Mouse (Mus musculus) adrenal gland, adult (tissue): Measurements from ENCODE around the gene Txnip.
A peak's percentile ranks its signal among the peaks of the same experiment; 100 is the strongest.

ENCODE experiments used
- DNase-seq, 2 experiments: peaks; one replicate each; pipeline ENCODE4 v3.0.0; 2022 to 2023; ENCODE audit warnings: low spot score in 1 of 2; ENCODE audit not compliant: inconsistent age in 2 of 2

The Txnip gene

DNA sequence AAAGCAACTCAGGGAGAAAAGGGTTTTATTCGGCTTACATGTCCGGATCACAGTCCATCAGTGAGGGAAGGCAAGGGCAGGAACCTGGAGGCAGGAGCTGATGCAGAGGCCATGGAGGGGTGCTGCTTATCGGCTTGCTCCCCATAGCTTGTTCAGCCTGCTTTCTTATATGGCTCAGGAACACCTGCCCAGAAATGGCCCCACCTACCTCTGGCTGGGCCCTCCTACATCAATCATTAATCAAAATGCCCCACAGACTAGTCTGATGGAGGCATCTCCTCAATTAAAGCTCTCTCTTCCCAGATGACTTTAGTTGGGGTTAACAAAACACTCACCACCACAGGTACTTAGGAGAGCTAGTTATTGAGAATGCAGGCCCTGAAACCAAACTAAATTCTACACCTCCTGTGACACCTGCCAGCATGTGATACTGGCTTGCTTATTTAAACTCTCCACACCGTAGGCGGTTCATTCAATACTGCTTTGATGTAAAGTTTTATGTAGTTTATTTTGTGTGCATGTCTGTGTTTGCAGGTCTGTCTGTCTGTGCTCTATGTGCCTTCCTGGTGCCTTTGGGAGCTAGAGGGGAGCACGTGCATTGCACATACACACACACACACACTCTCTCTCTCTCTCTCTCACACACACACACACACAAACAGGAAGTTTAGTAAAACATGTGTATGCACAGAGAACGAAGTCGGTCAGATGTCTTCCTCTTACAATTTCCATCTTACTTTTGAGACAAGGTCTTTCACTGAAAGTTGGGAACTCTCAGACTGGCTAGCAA is 9.1 kb downstream of the Txnip start:
- DNase-seq = no peak

DNA sequence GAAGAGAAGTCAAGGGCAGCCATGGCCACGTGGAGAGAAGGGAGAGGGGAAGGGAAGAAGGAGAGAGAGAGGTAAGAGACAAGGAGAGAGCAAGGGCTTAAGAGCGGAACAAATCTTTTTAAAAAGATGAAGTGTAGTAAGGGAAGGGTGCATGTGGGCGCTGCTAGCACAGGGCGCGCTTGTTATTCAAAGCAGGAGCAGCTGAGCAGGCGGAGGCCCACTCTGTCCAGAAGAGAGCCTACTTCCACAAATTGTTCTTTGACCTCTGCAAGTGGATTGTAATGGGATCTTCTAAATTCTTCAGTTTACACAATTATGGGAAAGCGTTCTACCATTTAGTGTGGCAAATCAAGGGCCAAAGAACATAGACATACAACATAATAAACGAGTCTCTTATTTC is 10.8 kb downstream of the Txnip start:
- no peak for DNase-seq

DNA sequence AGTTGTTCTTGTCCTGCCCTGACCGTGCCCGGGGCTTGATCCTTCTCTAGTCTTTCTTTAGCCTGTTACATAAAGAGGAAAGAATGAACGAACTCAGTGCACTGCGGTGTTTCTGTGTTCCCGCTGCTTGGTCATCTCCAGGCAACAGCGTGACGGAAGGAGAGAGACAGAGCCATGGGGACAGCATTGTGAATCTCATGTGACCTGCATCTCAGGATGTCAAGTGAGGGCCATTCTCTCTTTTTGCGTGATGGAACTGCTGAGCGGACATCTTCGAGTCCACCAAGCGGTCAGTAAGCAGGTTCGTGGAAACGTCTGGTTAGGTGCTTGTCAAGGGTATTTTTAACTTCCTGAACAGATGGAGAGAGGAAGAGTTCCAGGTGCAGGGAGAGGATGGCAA is 11.7 kb downstream of the Txnip start:
- DNase-seq = no peak

DNA sequence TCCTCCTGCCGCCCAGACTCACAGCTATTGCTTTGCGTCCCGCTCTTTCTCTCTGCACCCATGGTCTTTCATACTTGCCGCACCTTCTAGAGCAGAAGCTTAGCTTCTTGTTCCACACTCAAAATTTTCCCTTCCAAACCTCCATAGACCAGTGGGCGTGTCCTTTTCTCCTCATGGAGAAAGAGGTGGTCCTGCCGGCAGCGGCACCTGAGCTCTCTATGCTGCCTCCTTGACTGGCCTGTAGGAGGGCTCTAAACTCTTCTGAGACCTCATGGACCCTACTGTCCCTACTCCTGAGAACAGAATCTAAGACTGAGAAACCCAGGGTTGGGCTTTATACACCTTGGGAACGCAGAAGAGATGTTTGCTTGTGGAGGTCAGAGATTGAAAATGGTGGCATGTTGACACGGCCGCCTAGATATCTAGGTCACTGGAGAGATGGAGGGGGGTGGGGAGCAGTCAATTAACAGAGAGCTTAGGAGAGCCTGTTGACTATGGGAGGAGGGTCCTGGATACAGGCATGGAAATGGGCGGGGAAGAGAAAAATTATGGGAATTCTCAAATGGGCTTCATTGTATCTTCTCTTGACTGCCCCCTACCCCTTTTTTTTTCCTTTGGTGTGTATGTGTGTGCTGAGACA is 12.3 kb downstream of the Txnip start:
- DNase-seq = no peak

DNA sequence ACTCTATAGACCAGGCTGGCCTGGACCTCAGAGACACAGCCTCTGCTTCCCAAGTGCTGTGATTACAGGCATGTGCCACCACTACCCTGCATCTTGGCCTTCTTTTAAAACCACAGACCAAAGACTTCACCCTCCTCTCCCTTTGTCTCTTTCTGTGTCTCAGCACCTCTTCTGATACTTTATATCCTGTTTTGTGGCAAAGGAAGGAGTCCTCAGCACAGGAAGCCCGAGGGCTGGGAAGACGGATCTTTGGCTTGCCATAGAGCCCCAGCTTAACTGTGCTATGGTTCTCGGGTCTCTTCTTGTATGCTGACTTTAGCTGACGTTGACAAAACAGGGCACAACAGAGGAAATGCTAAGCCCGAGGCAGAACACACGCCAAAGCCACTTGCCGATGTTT is 12.9 kb downstream of the Txnip start:
- peak in 1 of 2 experiments; percentile 48 for DNase-seq

DNA sequence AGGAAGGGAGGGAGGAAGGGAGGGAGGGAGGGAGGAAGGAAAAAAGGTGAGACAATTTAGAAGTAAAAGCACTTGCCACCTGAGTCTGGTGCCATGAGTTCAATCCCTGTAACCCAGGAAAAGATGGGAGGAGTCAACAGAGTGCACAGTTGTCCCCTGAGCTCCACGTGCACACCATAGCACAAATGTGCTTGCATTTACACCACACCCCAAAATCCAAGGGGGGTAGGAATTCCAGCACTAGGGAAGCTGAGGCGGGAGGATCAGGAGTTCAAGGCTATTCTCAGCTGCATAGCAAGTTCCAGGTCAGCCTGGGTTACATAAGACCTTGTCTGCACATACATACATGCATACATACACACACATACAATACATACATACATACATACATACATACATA is 13.6 kb downstream of the Txnip start:
- DNase-seq = no peak

DNA sequence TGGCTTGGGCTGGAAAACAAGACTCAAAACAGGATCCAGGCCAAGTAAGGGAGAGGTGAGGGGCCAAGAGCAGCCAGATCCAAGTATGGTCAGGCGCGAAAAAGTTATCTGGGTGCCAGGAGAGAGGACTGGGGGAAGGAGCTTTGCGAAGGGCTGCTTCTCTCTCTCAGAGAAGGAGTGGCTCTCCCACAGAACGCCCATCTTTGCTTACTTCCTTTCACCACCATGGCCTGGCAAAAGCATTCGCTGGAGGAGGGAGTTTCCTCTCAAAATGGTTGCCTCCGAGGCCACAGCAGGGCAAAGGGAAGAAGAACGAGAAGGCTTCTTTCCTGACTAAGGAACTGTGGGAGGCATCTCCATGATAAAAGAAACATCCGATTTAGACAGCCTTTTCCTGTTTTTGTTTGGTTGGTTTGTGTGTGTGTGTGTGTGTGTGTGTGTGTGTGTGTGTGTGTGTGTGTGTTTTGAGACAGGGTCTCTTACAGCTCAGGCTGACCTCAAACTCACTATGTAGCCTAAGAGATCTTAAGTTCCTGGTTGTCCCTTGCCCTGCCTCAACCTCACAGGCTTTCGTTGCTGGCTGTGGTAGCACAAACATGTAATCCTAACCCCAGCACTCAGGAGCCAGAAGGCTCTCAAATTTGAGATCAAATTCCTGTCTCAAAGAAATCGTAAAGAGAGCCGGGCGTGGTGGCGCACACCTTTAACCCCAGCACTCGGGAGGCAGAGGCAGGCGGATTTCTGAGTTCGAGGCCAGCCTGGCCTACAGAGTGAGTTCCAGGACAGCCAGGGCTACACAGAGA is 14.3 kb downstream of the Txnip start:
- DNase-seq = peak in 1 of 2 experiments; percentile 76

DNA sequence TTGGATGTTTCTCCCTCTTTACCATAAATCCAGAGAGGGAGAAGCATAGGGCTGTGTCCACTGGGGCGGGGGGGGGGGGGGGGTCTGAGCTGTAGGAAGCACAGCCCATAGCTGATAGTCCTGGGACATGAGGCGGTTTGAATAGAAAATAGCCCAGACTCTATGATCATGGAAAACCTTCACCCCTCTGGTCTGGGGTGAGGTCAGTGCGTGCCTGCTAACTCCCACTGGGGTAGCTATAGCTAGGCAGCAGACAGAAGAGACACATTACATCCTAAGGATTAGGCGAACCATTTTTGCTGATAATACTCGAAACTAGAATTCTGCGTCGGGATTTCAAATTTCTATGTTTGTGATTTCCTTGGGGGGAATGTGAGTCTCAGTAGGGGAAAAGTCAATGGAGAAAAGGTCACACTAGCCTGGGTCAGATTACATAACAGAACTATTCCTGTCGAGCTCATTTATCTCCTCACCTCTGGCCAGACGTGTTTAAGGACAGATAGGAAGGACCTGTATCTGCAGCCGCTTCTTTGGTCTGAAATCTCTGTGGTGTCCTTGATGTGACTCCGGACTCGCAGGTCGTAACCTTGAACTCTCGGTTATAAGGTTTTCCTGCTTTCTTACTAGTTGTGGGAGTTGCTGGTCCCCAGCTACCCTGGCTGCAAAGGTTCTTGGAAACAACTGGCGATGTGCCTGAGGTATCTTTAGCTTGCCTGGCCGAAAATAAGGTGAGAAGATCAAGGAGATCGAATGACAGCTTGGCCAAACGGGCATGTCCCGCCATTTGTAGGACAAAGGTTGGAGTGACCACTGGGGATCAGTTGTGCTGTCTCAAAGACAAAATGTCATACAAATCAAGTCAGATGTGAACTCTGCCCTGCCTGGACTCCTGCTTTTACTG is 16.1 kb downstream of the Txnip start:
- peak; percentile 68 to 91 for DNase-seq

DNA sequence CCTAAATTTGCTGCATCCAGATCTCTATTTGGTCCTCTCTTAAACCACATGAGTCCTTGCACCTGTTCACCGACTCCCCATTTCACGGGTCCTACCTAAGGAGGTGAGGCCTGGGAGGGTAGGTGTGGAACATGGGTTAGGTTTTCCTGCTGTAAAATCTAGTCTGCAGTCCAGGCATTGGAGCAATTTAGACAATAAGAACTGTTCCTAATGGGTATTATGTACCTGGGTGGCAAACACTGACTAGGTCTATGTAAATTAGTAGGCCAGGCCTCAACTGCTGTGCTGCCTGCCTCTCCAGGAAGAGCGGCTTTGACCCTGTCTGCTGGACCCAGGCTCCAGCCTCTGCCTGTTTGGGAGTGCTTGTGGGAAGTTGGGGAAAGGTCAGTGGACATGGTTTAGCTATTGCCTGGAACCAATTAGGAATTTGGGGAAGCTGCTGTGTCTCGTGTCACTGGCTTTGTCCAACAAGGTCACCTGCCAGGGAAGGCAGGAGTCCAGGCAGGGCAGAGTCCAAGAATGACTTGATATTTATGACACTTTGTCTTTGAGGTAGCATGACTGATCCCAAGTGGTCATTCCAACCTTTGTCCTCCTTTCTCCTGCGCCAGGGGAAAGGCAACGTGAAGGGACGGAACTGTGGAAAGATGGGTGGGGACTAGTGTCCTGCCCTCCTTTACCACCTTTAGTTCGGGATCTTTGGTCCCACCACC is 17.7 kb downstream of the Txnip start:
- peak in 1 of 2 experiments; percentile 80 for DNase-seq

DNA sequence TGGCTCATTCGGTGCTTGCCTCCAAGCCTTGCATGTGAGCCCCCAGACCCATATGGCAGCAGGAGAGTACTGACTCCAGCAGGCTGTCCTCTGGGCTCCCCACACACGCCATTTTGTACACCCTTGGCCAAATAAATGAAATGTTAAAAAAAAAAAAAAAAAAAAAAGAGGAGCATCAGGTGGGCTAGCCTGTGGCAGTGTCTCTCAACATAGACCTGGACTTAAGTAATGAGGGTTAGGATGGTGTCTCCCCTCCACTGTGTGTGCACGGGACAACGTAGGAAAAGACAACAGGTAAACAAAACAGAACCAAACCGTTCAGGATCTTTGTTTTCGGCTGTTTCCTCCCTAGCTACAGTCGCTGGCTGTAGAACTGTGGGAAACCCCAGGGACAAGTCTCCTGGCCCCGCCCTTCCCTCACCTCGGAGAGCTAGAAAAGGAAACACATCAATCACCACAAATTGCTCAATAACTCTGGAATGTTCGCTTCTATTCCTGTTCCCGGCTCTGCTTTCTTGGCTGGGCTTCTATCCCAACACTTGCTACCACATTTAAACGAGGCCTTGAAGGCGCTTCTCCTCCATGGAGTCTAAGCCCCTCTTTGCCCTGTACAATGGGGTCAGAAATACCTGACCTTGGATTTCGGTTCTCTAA is 18.4 kb downstream of the Txnip start:
- peak; percentile 88 to 95 for DNase-seq

DNA sequence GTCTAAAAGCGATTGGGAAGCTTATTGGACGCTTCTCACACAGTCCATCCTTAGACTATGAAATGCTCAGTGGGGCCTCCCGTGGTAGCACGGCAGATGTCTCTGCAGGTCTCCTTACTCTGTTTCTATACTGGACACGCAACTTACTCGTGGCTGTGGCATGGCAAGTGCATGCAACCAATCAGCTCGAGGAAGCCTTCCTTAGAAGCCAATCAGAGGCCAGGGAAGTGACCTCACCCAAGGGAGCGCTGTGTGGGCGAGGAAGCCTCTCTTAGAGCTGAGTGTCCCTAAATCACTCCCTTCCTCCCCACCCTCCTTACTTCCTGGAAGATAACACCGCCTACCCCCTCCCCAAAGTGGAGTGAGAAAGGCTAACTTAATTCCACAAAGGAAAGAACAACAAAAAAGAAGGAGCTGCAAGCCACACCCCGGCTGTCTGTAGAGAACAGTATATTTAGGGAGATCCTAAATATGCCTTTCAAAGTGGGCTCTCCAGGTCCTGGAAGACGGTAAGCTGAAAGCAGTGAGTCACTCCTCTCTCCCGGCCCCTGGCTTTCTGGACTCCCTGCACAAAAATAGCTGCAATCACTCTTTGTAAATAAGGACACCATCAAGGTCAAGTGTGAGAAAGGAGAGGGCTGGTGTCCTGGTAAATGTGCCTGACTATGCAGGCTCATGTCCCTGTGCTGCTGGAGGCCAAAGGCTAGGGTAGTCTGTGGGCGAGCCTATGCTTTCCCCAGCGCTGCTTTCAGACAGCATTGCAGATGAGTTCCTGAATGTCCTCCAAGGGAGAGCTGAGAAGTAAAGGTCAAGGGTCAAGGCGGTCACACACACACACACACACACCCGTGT is 19.2 kb downstream of the Txnip start, which contains the start of gene Gm16253:
Gene Gm16253, plus strand, starts transcription at position 295 of the 852 bp plus-strand sequence.
- peak; percentile 94 to 97 for DNase-seq

DNA sequence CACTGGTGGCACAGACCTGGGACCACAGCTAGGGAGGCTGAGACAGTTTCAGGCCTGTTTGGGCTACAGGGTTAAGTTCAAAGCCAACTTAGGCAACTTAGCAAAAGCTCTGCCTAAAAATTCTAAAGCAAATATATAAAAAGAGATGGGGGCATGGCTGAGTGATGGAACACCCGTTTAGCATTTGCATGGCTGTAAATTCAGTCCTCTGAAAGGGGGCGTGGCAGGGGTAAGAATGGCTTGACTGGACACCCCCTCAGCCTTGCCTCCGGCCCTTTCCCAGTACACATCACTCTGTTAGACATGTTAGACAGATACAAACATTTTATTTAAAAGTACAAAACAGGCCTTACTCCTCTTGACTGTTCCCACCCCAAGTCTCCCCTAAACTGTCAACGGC is 19.8 kb downstream of the Txnip start:
- DNase-seq = no peak

DNA sequence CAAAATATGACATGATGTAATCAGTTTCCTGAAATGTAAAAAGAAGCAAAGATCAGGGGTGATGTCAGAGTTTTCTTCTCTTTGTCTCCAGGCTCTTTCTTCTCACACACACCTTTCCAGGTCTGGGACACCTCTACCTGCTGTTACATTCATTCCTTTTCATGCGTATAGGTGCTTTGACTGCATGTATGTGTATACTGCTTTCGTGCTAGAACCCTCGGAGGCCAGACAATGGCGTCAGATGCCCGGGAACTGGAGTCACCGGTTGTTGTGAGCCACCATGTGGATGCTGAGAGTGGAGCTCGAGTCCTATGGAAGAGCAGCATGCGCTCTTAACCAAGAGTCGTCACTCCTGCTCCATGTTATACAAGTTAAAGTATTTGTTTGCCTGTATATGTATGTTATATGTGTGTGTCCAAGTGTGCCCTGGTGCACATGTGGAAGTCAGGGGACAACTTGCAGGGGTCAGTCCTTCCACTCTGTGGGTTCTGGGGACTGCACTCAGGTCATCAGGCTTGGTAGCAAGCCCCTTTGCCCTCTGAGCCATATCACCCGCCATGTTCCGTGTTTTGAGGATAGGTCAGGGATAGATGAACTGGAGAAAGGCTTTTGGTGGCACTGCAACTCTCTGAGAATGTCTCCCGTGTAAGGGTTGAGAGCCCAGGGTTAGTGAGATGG is 20.9 kb downstream of the Txnip start:
- peak in 1 of 2 experiments; percentile 60 for DNase-seq

DNA sequence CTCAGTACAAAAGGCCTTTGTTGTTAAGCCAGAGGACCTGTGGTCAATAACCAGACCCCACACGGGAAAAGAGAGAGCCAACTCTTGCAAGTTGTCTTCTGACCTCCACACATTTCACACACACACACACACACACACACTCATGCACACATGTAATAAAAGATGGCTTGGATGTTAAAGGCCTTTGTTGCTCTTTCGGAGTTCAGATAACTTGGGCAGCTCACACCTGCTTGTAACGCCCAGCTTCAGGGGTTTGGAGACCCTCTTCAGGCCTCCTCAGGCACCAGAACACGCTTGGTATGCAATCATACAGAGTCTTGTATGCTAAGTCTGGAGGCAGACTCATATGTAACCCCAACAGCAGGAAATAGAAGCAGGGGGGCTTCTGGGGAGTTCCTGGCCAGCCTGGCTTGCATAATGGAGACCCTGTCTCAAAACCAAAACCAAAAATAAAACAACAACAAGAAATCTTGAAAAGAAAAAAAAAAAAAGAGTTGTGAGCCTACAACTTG is 21.5 kb downstream of the Txnip start:
- DNase-seq = peak in 1 of 2 experiments; percentile 45

DNA sequence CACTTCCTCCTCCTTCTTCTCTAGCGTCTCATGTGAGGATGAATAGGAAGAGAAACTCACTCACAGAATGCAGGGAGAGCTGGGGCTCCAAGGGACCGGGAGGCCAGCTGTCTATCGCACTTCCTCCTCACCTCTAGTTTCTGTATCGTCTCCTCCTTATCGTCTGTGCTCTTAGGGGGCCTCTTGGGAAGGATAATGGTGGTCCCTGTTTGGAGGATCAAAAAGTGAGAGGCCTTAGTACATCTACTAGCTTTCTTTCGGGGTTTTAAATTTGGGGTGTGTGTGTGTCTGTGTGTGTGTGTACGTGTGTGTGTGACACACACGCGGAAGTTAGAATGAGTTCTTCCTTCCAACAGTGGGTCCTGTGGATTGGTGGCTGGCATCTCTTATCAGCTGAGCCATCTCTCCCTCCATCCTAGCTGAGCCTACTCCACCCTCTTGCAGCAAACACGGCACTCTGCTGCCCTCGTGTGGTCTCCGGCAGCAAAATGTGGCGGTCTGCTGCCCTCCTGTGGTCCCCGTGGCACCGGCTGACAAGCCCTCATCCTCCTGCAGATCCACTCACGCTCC is 22.2 kb downstream of the Txnip start:
- DNase-seq = peak; percentile 92 to 97

DNA sequence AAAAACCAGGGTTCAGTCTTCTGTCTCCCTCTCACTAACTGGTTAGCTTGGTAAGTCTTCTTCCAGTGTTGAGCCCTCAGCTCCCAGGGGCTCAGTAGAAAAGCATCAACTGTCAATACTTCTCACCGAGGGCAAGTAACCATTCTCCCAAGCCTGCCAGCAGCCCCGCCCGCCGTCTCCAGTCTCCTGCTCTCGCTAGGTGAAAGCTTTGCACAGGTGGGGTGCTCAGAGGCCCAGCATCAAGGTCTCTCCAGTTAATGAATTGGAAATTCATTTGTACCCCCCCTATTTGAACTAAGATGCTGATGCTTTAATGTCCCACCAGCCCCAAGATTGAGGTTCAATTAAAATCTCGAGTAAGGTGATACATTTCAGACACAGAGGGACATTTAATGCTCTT is 23.4 kb downstream of the Txnip start:
- DNase-seq = peak in 1 of 2 experiments; percentile 35

DNA sequence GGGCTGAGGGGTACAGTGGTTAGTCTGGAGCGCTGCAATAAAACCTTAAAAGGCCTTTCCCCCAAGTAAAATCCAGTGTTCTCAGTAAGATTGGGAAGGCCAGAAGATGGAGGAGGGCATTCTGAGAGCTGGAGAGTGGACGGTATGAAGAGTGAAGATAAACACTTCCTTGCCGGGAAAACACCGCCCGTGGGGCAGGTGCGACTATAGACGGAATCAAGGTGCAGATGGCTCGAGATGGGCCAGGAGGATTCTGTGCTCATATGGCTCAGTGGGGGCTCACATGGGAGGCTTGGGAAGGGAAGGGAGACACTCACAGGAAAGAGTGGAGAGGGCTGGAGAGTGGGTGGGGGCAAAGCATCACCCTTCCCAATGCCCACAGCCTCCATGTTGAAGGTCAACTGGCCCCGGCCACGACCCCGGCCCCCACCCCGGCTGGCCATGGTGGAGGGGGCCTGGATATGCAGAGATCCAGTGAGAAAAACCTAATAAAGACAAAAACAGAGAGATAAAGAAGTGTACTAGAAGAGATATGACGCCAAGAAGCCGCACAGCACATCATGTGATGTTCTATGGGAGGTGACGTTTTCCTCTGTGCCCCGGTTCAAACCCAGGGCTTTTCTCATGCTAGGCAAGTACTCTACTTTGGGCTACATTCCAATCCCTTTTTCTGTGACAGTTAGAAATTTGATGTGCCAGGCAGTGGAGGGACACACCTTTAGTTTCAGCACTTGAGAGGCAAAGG is 24.2 kb downstream of the Txnip start:
- no peak for DNase-seq
